Mouse (Mus musculus) MEL (cell line): ENCODE measurements around the gene Prox1.

Source experiments
- CTCF ChIP-seq, 3 experiments: IDR thresholded peaks in 2 of 3; conservative IDR thresholded peaks in 1 of 3; 2 replicates each; pipeline ENCODE4 v1.5.1; 2011 to 2012; ENCODE audit warnings: low read length in 3 of 3, low read depth in 2 of 3, mild to moderate bottlenecking in 2 of 3, improper control_type of control experiment in 1 of 3, inconsistent platforms in 1 of 3, mixed read lengths in 1 of 3, moderate library complexity in 1 of 3; ENCODE audit not compliant: control insufficient read depth in 1 of 3, insufficient read depth in 1 of 3, poor library complexity in 1 of 3, severe bottlenecking in 1 of 3
- EP300 ChIP-seq, 2 experiments: IDR thresholded peaks; 2 replicates each; pipeline ENCODE4 v1.6.1; 2011; ENCODE audit warnings: improper control_type of control experiment in 2 of 2, low read length in 2 of 2, low read depth in 1 of 2, mild to moderate bottlenecking in 1 of 2
- JUND ChIP-seq: IDR thresholded peaks from 2 replicates; pipeline ENCODE4 v1.6.1; 2011; ENCODE audit warnings: low read depth, mild to moderate bottlenecking, improper control_type of control experiment, low read length
- MXI1 ChIP-seq: IDR thresholded peaks from 2 replicates; pipeline ENCODE4 v1.6.1; 2011; ENCODE audit warnings: mild to moderate bottlenecking, low read depth, low read length, improper control_type of control experiment
- NRF1 ChIP-seq: IDR thresholded peaks from 2 replicates; pipeline ENCODE4 v1.6.1; 2014; ENCODE audit warnings: low read depth, mild to moderate bottlenecking, inconsistent platforms, low read length, improper control_type of control experiment, moderate library complexity; ENCODE audit not compliant: poor library complexity, insufficient read depth, severe bottlenecking
- RAD21 ChIP-seq: IDR thresholded peaks from 2 replicates; pipeline ENCODE4 v1.6.1; 2011; ENCODE audit warnings: mild to moderate bottlenecking, low read depth, low read length, improper control_type of control experiment
- SIN3A ChIP-seq: IDR thresholded peaks from 2 replicates; pipeline ENCODE4 v1.6.1; 2012; ENCODE audit warnings: low read length, improper control_type of control experiment, inconsistent platforms
- TAL1 ChIP-seq: IDR thresholded peaks from 2 replicates; pipeline ENCODE4 v1.6.1; 2012; ENCODE audit warnings: mild to moderate bottlenecking, inconsistent platforms, low read length, moderate library complexity, mixed read lengths
- ZMIZ1 ChIP-seq: IDR thresholded peaks from 2 replicates; pipeline ENCODE4 v1.6.1; 2012; ENCODE audit warnings: low read depth, mild to moderate bottlenecking, inconsistent platforms, low read length, improper control_type of control experiment, moderate library complexity

GRCm38 (mm10) chr1:190204378-190205070 is 34.0 kb upstream of the Prox1 start:
- TF ChIP-seq ZMIZ1 = no peak
- no peak for TF ChIP-seq JUND
- TF ChIP-seq EP300 (IDR thresholded peaks at IDR 0.05; ENCODE audit: low read depth in 1 of 2, low read length in 2 of 2) = no peak
- TF ChIP-seq MXI1 = no peak
- TF ChIP-seq NRF1 = no peak
- no peak for TF ChIP-seq TAL1
- no peak for TF ChIP-seq CTCF (IDR thresholded peaks at IDR 0.05 in 2 of 3, conservative IDR thresholded peaks at IDR 0.05 in 1 of 3; ENCODE audit: control insufficient read depth in 1 of 3, insufficient read depth in 1 of 3, low read depth in 2 of 3, low read length in 3 of 3, poor library complexity in 1 of 3, severe bottlenecking in 1 of 3)
- TF ChIP-seq RAD21 = no peak
- TF ChIP-seq SIN3A = no peak
